Mouse (Mus musculus) heart, embryonic 16.5 days (tissue): Measurements from ENCODE around the gene Washc4. TPM values are rescaled to one million over a fixed set of nuclear protein-coding genes. Genes with fewer than 3 reads are reported as not detected.

ENCODE experiments used
- ATAC-seq: fragments of 200-750 bp; cut with Nextera tagmentation; replicated peaks from 2 replicates; pipeline ENCODE4 v1.8.0; 2017; ENCODE audit warnings: moderate number of reproducible peaks; ENCODE audit not compliant: insufficient read depth, low FRiP score; ENCODE audit errors: extremely low read depth
- H3K27ac ChIP-seq: fragments of 300-500 bp; sonication (generic); 2 replicates; pipeline ENCODE4 v1.5.1; 2014; ENCODE audit warnings: mild to moderate bottlenecking, low read length, control low read depth, moderate library complexity
- H3K27me3 ChIP-seq: fragments of 300-500 bp; sonication (generic); 2 replicates; pipeline ENCODE4 v1.6.1; 2014; ENCODE audit warnings: low read length, mixed read lengths; ENCODE audit not compliant: control insufficient read depth, insufficient read depth
- H3K36me3 ChIP-seq: fragments of 300-500 bp; sonication (generic); 2 replicates; pipeline ENCODE4 v1.6.1; 2014; ENCODE audit not compliant: control insufficient read depth, insufficient read depth
- H3K4me1 ChIP-seq: fragments of 300-500 bp; sonication (generic); 2 replicates; pipeline ENCODE4 v1.6.1; 2014; ENCODE audit warnings: low read length, mixed read lengths; ENCODE audit not compliant: control insufficient read depth, insufficient read depth
- H3K4me2 ChIP-seq: fragments of 300-500 bp; sonication (generic); 2 replicates; pipeline ENCODE4 v1.6.1; 2014; ENCODE audit warnings: low read depth, mild to moderate bottlenecking, control low read depth, low read length
- H3K4me3 ChIP-seq: fragments of 300-500 bp; sonication (generic); 2 replicates; pipeline ENCODE4 v1.5.1; 2014; ENCODE audit warnings: mild to moderate bottlenecking, control low read depth, low read length
- H3K9ac ChIP-seq: fragments of 300-500 bp; sonication (generic); 2 replicates; pipeline ENCODE4 v1.6.1; 2014; ENCODE audit warnings: low read length, control low read depth
- H3K9me3 ChIP-seq: fragments of 300-500 bp; sonication (generic); replicated peaks from 2 replicates; pipeline ENCODE4 v1.6.1; 2016; ENCODE audit warnings: low read length; ENCODE audit not compliant: control insufficient read depth
- WGBS: fragments of 180-500 bp; shearing (Covaris S2); extraction: QIAGEN DNeasy Blood & Tissue Kit; methylation state at CpG from one replicate; pipeline ENCODE4 v1.1.7; 2014; 5-methylcytosine and 5-hydroxymethylcytosine counted together
- polyA plus RNA-seq: library from polyadenylated mRNA; unstranded; fragments of >200 nt; fragmentation: Nextera tagmentation; extraction: Ambion mirVana; gene quantifications from 2 replicates; pipeline ENCODE4 v1.2.1, GENCODE M21; 2015

Washc4 gene
- polyA plus RNA-seq, 1 experiment from 2014 or later = 25.1 TPM

- Histone ChIP-seq H3K9ac (no peak overlapping the region), H3K4me2 (no peak overlapping the region), H3K4me1 (peaks cover 39% of the 10 kb centered on the region), H3K9me3 (no peaks in the 10 kb centered on the region), H3K36me3 (no peaks in the 10 kb centered on the region), H3K4me3 (no peak overlapping the region), H3K27ac (no peak overlapping the region), H3K27me3 (no peaks in the 10 kb centered on the region)
- no peak for ATAC-seq
- WGBS = 79% methylated on average over 10 of the region's 10 CpGs
Observed at GRCm38 (mm10) chr10:83639881-83640386, 96.4 kb downstream of the Washc4 start.

- no peak overlapping the region for H3K27ac ChIP-seq
Observed at GRCm38 (mm10) chr10:83641641-83642040, 98.1 kb downstream of the Washc4 start.

GRCm38 (mm10) chr10:83644167-83644566 is 100.6 kb downstream of the Washc4 start:
- H3K27me3 ChIP-seq = no peaks in the 10 kb centered on the region
- peaks cover 35% of the 10 kb centered on the region for H3K4me1 ChIP-seq
- H3K4me3 ChIP-seq = no peak overlapping the region
- no peak overlapping the region; the same call in 1 of the 2 replicates for H3K4me2 ChIP-seq
- no peak overlapping the region for H3K9ac ChIP-seq
- no peaks in the 10 kb centered on the region for H3K36me3 ChIP-seq
- WGBS = 76% methylated on average over 8 of the region's 8 CpGs
- no peak for ATAC-seq
- no peaks in the 10 kb centered on the region for H3K9me3 ChIP-seq
- no peak overlapping the region for H3K27ac ChIP-seq

More at GRCm38 (mm10) chr10:83641641-83642040, 98.1 kb downstream of the Washc4 start:
- no peak overlapping the region for H3K4me2 ChIP-seq
- ATAC-seq = no peak
- H3K27me3 ChIP-seq = no peaks in the 10 kb centered on the region
- 68% methylated on average over 3 of the region's 3 CpGs for WGBS
- H3K4me3 ChIP-seq = no peak overlapping the region
- H3K9me3 ChIP-seq = no peaks in the 10 kb centered on the region
- no peak overlapping the region for H3K9ac ChIP-seq
- peaks cover 42% of the 10 kb centered on the region for H3K4me1 ChIP-seq
- no peaks in the 10 kb centered on the region for H3K36me3 ChIP-seq

GRCm38 (mm10) chr10:83644865-83645715 is 101.5 kb downstream of the Washc4 start:
- peak overlapping the region; percentile 59 for H3K9ac ChIP-seq
- H3K4me1 ChIP-seq = peaks cover 35% of the 10 kb centered on the region
- H3K27me3 ChIP-seq = no peaks in the 10 kb centered on the region
- H3K4me2 ChIP-seq = peak overlapping the region; percentile 38
- no peak overlapping the region for H3K4me3 ChIP-seq
- H3K36me3 ChIP-seq = no peaks in the 10 kb centered on the region
- H3K9me3 ChIP-seq = no peaks in the 10 kb centered on the region
- peak; percentile 49 for ATAC-seq
- WGBS = 41% methylated on average over 16 of the region's 16 CpGs
- peak overlapping the region; percentile 65 for H3K27ac ChIP-seq

- WGBS = 87% methylated on average over 3 of the region's 3 CpGs
- ATAC-seq = no peak
- Histone ChIP-seq H3K4me2 (no peak overlapping the region), H3K27ac (peak overlapping the region; percentile 65), H3K9ac (no peak overlapping the region), H3K27me3 (no peaks in the 10 kb centered on the region), H3K36me3 (no peaks in the 10 kb centered on the region), H3K4me3 (no peak overlapping the region), H3K9me3 (no peaks in the 10 kb centered on the region), H3K4me1 (peaks cover 35% of the 10 kb centered on the region)
Observed at GRCm38 (mm10) chr10:83645716-83645990, 102.1 kb downstream of the Washc4 start.

Other genes with a start within 250 kb of the Washc4 start
- 0.71 and 0.84 TPM in 2 replicates for gene Slc41a2, start 205.9 kb upstream of the Washc4 start, polyA plus RNA-seq
- gene D10Wsu102e, start 183.5 kb upstream of the Washc4 start, polyA plus RNA-seq = 0.37 and 0.39 TPM in 2 replicates
- 11.0 and 11.3 TPM in 2 replicates for gene Aldh1l2, start 9.6 kb upstream of the Washc4 start, polyA plus RNA-seq
- gene Appl2, start 105.0 kb downstream of the Washc4 start, polyA plus RNA-seq = 37.9 and 42.1 TPM in 2 replicates
- gene 1500009L16Rik, start 179.1 kb downstream of the Washc4 start, polyA plus RNA-seq = 27.4 and 36.4 TPM in 2 replicates